16 mouse cellular contexts compared by ENCODE assay signal in the genomic region with DNA sequence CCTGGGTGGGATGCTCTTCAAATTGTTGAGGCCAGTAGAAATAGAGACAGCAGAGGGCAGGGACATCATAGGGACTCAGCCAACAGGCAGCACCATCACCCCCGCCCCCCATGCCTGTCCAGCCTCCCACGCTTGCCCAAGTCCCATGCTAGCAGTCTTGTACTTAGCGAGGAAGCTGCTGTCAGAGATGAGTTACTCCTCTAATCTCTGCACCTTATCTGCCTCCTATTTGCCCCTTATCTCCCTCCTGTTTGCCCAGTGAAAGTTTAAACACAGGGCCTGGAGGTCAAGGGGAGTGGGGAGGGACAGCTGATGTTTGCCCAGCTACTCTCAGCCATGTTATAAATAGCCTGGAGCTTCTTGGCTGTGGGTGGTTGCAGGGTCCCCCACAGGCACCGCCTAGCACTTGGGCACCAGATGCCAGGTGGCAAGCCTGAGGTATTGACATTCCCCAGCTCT. TPM values are rescaled to one million over a fixed set of nuclear protein-coding genes. Genes with fewer than 3 reads are reported as not detected.
DNase-seq lines count a peak whose midpoint lies in the region; ATAC-seq and TF ChIP-seq lines count a peak whose summit lies in the region.
"Had no signal": no experiment of that assay in that cellular context is flagged by ENCODE, and none has a peak within 500 bp of the region (broad histone marks: within the 10 kb centered on the region; RNA-seq: fewer than 3 reads in every experiment).

No protein-coding gene starts in this region.

- WGBS in intestine, embryonic 15.5 days, result 19% methylated on average over 4 of the region's 4 CpGs
- 20% methylated on average over 4 of the region's 4 CpGs for WGBS in intestine, postnatal 0 days
- WGBS in stomach, embryonic 16.5 days, result 34% methylated on average over 4 of the region's 4 CpGs

- H3K9ac ChIP-seq in intestine, embryonic 15.5 days, result no peak overlapping the region
- H3K9ac ChIP-seq in intestine, postnatal 0 days (ENCODE audit: low read depth, low read length), result no peak overlapping the region
- peak overlapping the region; percentile 42; the same call in 1 of the 2 replicates for H3K9ac ChIP-seq in stomach, embryonic 16.5 days (ENCODE audit: low read length)
- H3K9ac ChIP-seq: midbrain, embryonic 12.5 days had no signal

- DNase-seq in thymus, postnatal 0 days (ENCODE audit: low spot score), result peak; percentile 41
- DNase-seq in thymus, postnatal 25 days, result no peak
- DNase-seq in heart, postnatal 10 days, result peak; percentile 61 to 70
- DNase-seq in cerebellum, adult 9-11 months, result no peak
- DNase-seq in layer of hippocampus, adult 9-11 months, result no peak
- DNase-seq: cerebellum, postnatal 25 days; gastrocnemius, postnatal 10 days had no signal

- H3K4me2 ChIP-seq in intestine, embryonic 15.5 days (replicated peaks), result no peak overlapping the region
- H3K4me2 ChIP-seq in intestine, postnatal 0 days (replicated peaks; ENCODE audit: low read depth), result no peak overlapping the region
- no peak overlapping the region for H3K4me2 ChIP-seq in stomach, embryonic 16.5 days (ENCODE audit: low read depth, low read length)
- H3K4me2 ChIP-seq: midbrain, embryonic 12.5 days had no signal

- intact Hi-C loops in heart, postnatal 10 days (cut with DNase I), result no loop called here

- H3K9me3 ChIP-seq in intestine, embryonic 15.5 days, result no peaks in the 10 kb centered on the region
- no peaks in the 10 kb centered on the region for H3K9me3 ChIP-seq in intestine, postnatal 0 days (ENCODE audit: control insufficient read depth)
- no peaks in the 10 kb centered on the region for H3K9me3 ChIP-seq in stomach, embryonic 16.5 days (replicated peaks; ENCODE audit: control insufficient read depth, low read length)
- H3K9me3 ChIP-seq: limb, embryonic 10.5 days; midbrain, embryonic 12.5 days had no signal

- H3K36me3 ChIP-seq in intestine, embryonic 15.5 days, result no peaks in the 10 kb centered on the region
- no peaks in the 10 kb centered on the region for H3K36me3 ChIP-seq in intestine, postnatal 0 days (ENCODE audit: control insufficient read depth, insufficient read depth)
- no peaks in the 10 kb centered on the region for H3K36me3 ChIP-seq in stomach, embryonic 16.5 days (ENCODE audit: control insufficient read depth, insufficient read depth, low read length)
- H3K36me3 ChIP-seq: limb, embryonic 10.5 days; midbrain, embryonic 12.5 days had no signal

- no peak overlapping the region for H3K27ac ChIP-seq in intestine, embryonic 15.5 days
- H3K27ac ChIP-seq in intestine, postnatal 0 days (ENCODE audit: low read depth, low read length), result no peak overlapping the region
- H3K27ac ChIP-seq in stomach, embryonic 16.5 days (ENCODE audit: low read length), result peak overlapping the region; percentile 66
- H3K27ac ChIP-seq: hindbrain, postnatal 0 days; limb, embryonic 10.5 days; midbrain, embryonic 12.5 days had no signal

- H3K27me3 ChIP-seq in intestine, embryonic 15.5 days (replicated peaks), result peaks cover 39% of the 10 kb centered on the region
- peaks cover 26% of the 10 kb centered on the region; the same call in 1 of the 2 replicates for H3K27me3 ChIP-seq in intestine, postnatal 0 days (replicated peaks; ENCODE audit: control insufficient read depth, insufficient read depth, low read length)
- no peaks in the 10 kb centered on the region for H3K27me3 ChIP-seq in stomach, embryonic 16.5 days (ENCODE audit: control insufficient read depth, insufficient read depth, low read length)
- H3K27me3 ChIP-seq: CH12.LX; midbrain, embryonic 12.5 days had no signal

- no peak for TF ChIP-seq CTCF in intestine, postnatal 0 days (IDR thresholded peaks at IDR 0.05; ENCODE audit: low read depth)

- no peak overlapping the region for H3K4me3 ChIP-seq in intestine, embryonic 15.5 days (replicated peaks)
- no peak overlapping the region for H3K4me3 ChIP-seq in intestine, postnatal 0 days (ENCODE audit: low read depth, low read length)
- H3K4me3 ChIP-seq in stomach, embryonic 16.5 days (replicated peaks; ENCODE audit: low read length), result no peak overlapping the region
- H3K4me3 ChIP-seq: limb, embryonic 10.5 days; midbrain, embryonic 12.5 days had no signal

- peak; percentile 52 for ATAC-seq in intestine, embryonic 15.5 days
- no peak for ATAC-seq in intestine, postnatal 0 days
- ATAC-seq in stomach, embryonic 16.5 days (ENCODE audit: insufficient read depth, low FRiP score), result peak; percentile 28; the same call in 1 of the 2 replicates
- ATAC-seq: hindbrain, postnatal 0 days had no signal

- H3K4me1 ChIP-seq in intestine, embryonic 15.5 days (replicated peaks), result 0 out of 2 replicates have a peak, but pooled peaks cover 3% of the 10 kb centered on the region
- H3K4me1 ChIP-seq in intestine, postnatal 0 days (replicated peaks; ENCODE audit: control insufficient read depth, insufficient read depth, low read length), result no peaks in the 10 kb centered on the region
- H3K4me1 ChIP-seq in stomach, embryonic 16.5 days (ENCODE audit: control insufficient read depth, insufficient read depth, low read length), result peaks cover 17% of the 10 kb centered on the region; the same call in 1 of the 2 replicates

RNA-seq across cellular contexts. Expression of gene Egfl7, which starts 23.2 kb away (rescaled TPM):
- 113 and 124 TPM in 2 replicates for polyA plus RNA-seq in intestine, embryonic 15.5 days (2015; fragmentation: Nextera tagmentation; extraction: Ambion mirVana)
- 54.4 and 65.2 TPM in 2 replicates for polyA plus RNA-seq in intestine, postnatal 0 days (2015; fragmentation: Nextera tagmentation; extraction: Ambion mirVana)
- polyA plus RNA-seq in thymus, postnatal 0 days (2015; fragmentation: Nextera tagmentation; extraction: Ambion mirVana), result 43.6 and 50.0 TPM in 2 replicates
- total RNA-seq in heart, postnatal 10 days (2021), result 100 to 1,000 TPM; 325 to 346 TPM
- polyA plus RNA-seq in stomach, embryonic 16.5 days (2015; fragmentation: Nextera tagmentation; extraction: Ambion mirVana), result 116 and 120 TPM in 2 replicates

RNA-seq across cellular contexts. Expression of gene Gm20532, which starts 29.9 kb away (rescaled TPM):
- polyA plus RNA-seq in intestine, embryonic 15.5 days (2015; fragmentation: Nextera tagmentation; extraction: Ambion mirVana), result not detected in 2 replicates
- not detected in 2 replicates for polyA plus RNA-seq in intestine, postnatal 0 days (2015; fragmentation: Nextera tagmentation; extraction: Ambion mirVana)
- not detected in 2 replicates for polyA plus RNA-seq in thymus, postnatal 0 days (2015; fragmentation: Nextera tagmentation; extraction: Ambion mirVana)
- total RNA-seq in heart, postnatal 10 days (2021), result under 1 TPM in 1 of 2 experiments, not detected in 1; 0.36 TPM
- polyA plus RNA-seq in stomach, embryonic 16.5 days (2015; fragmentation: Nextera tagmentation; extraction: Ambion mirVana), result not detected in 2 replicates
- total RNA-seq: CH12.LX; hindbrain, postnatal 0 days had no signal
- polyA plus RNA-seq: hindbrain, postnatal 0 days; large intestine, adult 2 months; limb, embryonic 10.5 days; midbrain, embryonic 12.5 days; neural tube, embryonic 14.5 days had no signal

RNA-seq across cellular contexts. Expression of gene Notch1, which starts 40.1 kb away (rescaled TPM):
- 11.3 and 12.2 TPM in 2 replicates for polyA plus RNA-seq in intestine, embryonic 15.5 days (2015; fragmentation: Nextera tagmentation; extraction: Ambion mirVana)
- polyA plus RNA-seq in intestine, postnatal 0 days (2015; fragmentation: Nextera tagmentation; extraction: Ambion mirVana), result 3.6 and 3.7 TPM in 2 replicates
- polyA plus RNA-seq in thymus, postnatal 0 days (2015; fragmentation: Nextera tagmentation; extraction: Ambion mirVana), result 44.3 and 54.9 TPM in 2 replicates
- total RNA-seq in heart, postnatal 10 days (2021), result 10 to 100 TPM; 54.0 to 54.3 TPM
- 14.1 and 15.4 TPM in 2 replicates for polyA plus RNA-seq in stomach, embryonic 16.5 days (2015; fragmentation: Nextera tagmentation; extraction: Ambion mirVana)

RNA-seq across cellular contexts. Expression of gene Agpat2, which starts 47.7 kb away (rescaled TPM):
- 79.9 and 90.3 TPM in 2 replicates for polyA plus RNA-seq in intestine, embryonic 15.5 days (2015; fragmentation: Nextera tagmentation; extraction: Ambion mirVana)
- 124 and 128 TPM in 2 replicates for polyA plus RNA-seq in intestine, postnatal 0 days (2015; fragmentation: Nextera tagmentation; extraction: Ambion mirVana)
- 14.7 and 14.9 TPM in 2 replicates for polyA plus RNA-seq in thymus, postnatal 0 days (2015; fragmentation: Nextera tagmentation; extraction: Ambion mirVana)
- total RNA-seq in heart, postnatal 10 days (2021), result 10 to 100 TPM; 53.3 to 78.7 TPM
- 66.8 and 72.1 TPM in 2 replicates for polyA plus RNA-seq in stomach, embryonic 16.5 days (2015; fragmentation: Nextera tagmentation; extraction: Ambion mirVana)

Comparison
In these comparisons a context has a peak if more than half of its experiments do, and no peak if none do; other contexts are left out.
1. DNase-seq: peak in thymus, postnatal 0 days (single experiment) and heart, postnatal 10 days (2 of 2); none in thymus, postnatal 25 days (single experiment), cerebellum, adult 9-11 months (single experiment) and layer of hippocampus, adult 9-11 months (single experiment).